Mouse (Mus musculus) layer of hippocampus, postnatal 14 days (tissue): ENCODE results near the gene Gbf1. TPM values are rescaled to one million over a fixed set of nuclear protein-coding genes. Genes with fewer than 3 reads are reported as not detected.
"Not testable (repeated sequence)": the region's sequence is repeated elsewhere in the genome, so short reads cannot be mapped to it uniquely, and the experiment has no call there.

ENCODE experiments used
- DNase-seq, 2 experiments: peaks; one replicate each; pipeline ENCODE4 v3.0.0; 2021 to 2022; ENCODE audit warnings: low spot score in 2 of 2, mixed read lengths in 1 of 2
- total RNA-seq, 2 experiments: library from RNA; stranded (reverse); gene quantifications; 2 replicates each; pipeline ENCODE4 v1.2.3; 2021

Gbf1 gene
- total RNA-seq, 2 experiments from 2014 or later, result 83.7 to 101 TPM

- no peak for DNase-seq
Measured at GRCm38 (mm10) chr19:46141091-46141490, 11.2 kb upstream of the Gbf1 start.

GRCm38 (mm10) chr19:46147511-46148371 lies 4.6 kb upstream of the Gbf1 start, which contains the start of gene Pitx3:
Gene Pitx3 (minus strand): TSS chr19:46148326.
- peak in 1 of 2 experiments; percentile 4 for DNase-seq

DNA sequence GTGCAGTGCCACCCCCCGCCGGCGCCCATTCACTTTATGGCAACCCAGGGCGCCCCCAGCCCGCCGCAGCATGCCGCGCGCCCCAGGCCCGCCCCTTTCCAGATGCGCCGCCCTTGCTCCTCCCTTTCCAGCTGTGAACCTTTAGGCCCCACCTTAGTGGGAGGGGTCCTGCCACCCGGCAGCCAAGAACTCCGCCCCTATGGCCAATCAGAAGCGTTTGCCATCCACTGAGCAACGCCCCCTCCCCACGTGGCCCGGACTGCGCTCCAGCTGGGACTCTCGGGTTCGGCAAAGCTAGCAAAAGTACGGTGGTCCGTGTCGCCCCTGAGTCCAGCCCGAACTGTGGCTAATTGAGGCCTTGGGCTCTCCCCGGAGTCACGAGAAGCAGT lies 3.9 kb upstream of the Gbf1 start:
- peak; percentile 42 to 64 for DNase-seq

DNA sequence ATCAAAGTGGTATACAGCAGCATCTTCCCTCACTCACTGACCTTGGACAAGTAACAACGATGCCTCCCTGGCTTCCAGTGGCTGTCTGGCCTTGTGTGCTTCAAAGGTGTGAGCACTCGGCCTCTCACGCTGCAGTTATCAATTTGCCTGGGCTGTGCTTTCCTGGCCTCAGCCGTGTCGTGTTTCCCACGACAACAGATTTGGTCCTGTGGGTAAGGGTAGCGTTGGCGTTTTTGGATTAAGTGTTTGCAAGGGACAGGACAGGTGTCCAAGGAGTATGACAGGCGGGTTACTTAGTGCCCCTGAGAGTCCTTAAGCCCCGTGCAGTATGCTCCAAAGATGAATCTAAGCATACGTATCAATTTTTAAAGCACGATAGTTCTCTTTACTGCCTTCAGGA lies 3.2 kb upstream of the Gbf1 start:
- no peak for DNase-seq

- DNase-seq, result no peak
Measured at GRCm38 (mm10) chr19:46165950-46166349, 13.6 kb downstream of the Gbf1 start.

- DNase-seq, result not testable (repeated sequence)
Measured at GRCm38 (mm10) chr19:46167169-46167568, 14.9 kb downstream of the Gbf1 start.

DNA sequence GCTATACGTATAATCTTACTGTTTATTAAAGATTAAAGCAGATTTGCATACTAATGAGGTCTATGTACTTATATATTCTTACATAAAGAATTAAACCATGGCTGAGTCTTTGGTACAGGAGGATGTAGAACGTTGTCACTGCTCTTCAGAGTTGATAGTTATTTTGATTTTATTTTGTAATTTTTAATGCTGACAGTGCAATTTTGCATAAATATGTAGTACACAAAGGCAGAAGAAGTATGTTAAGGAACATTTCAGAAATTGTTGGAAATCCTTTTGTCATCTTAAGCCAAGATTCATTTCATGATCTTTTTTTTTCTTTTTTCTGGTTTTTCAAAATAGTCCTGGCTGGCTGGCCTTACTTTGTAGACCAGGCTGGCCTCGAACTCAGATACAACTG lies 17.1 kb downstream of the Gbf1 start:
- no peak for DNase-seq

- DNase-seq, result no peak
Measured at GRCm38 (mm10) chr19:46169913-46170312, 17.6 kb downstream of the Gbf1 start.

GRCm38 (mm10) chr19:46172541-46172940 lies 20.2 kb downstream of the Gbf1 start:
- DNase-seq, result no peak

DNA sequence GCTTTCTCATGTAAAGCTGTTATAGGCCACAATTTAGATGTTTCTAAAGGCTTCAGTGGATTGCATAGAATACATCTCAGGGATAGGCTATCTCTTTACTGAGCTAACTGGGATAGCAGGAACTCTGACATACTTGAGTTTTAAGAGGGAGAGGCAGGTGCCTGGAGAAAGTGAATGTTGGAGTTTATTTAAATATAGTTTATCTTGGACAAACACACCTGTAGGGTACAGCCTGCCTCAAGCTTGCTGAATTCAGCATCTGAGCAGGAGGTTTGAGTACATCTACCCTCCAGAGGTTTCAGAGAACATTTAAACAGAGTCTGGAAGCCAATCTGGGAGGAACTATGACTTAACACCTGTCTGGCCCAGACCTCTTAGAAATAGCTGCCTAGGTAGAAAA lies 22.9 kb downstream of the Gbf1 start:
- no peak for DNase-seq

DNA sequence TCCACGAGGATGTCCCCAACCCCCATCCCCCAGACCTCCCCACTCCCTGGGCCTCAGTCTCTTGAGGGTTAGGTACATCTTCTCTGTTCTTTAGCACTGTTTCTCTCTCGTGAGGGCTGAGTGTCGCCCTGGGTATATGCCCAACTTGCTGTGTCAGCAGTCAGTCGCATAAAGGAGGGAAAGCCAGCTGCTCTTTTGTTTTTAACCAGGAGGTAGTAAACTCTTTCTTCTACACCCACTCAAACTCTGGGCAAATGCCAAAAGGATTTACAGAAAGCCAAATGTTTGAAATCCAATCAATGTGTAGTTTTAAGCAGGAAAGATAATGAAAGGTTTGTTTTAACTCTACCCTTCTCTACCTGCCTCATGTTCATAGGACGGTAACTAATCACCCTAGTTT lies 24.7 kb downstream of the Gbf1 start:
- DNase-seq, result no peak

DNA sequence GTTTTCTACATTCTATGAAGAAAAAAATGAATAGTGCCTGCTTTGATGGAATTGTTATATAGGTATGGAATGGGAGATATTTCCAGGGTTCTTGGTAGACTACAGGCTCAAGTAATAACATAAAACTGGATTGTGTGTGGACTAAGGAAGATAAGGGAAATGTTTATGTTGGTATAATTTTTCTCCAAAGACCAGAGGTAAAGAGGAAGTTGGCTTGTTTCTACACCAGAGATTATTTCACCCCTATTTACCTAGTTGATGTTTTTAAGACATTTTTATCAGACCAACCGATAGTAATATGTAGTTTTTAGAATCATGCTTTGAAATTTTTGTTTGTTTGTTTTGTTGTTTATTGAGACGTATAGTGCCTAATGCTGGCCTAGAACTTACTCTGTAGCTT lies 28.0 kb downstream of the Gbf1 start:
- DNase-seq, result no peak

- DNase-seq, result no peak
Measured at GRCm38 (mm10) chr19:46182241-46182640, 29.9 kb downstream of the Gbf1 start.

DNA sequence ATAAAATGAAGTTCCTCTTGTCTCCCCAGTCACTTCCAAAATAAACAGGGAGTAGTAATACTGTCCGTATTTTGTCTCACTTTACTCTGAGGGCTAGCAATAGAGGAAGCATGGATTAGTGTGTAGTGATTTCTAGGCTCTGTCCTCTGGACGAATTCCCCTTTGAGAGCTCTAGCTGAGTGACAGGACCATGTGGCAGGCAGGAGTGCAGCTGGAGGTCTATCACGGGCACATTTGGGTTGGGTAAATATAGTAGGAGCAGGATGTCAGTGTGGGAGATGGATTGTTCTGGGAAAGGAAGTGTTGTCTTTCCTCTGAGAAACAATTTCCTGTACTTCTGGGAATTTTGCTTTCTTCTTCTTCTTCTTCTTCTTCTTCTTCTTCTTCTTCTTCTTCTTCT lies 34.3 kb downstream of the Gbf1 start:
- DNase-seq, result peak; percentile 15 to 17

DNA sequence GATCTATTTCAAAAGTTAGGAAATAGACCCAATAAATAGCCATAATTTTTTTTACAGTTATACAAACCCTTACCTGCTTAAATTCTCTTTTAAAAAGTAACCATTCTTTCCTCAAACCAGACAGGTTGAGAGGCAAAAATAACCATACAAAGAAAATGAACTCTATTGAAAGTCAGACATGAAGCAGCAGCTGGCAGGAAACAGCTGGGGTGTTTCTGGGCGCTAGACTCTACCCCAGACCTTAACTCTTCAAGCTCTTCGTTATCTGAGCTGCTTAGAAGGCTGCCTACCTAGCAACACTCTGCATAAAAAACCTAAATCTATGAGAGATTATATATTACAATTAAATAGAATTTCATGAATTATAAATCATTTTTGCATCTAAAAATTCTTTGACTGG lies 34.9 kb downstream of the Gbf1 start:
- DNase-seq, result no peak

- DNase-seq, result no peak
Measured at GRCm38 (mm10) chr19:46198293-46198692, 46.0 kb downstream of the Gbf1 start.

GRCm38 (mm10) chr19:46198891-46199290 lies 46.6 kb downstream of the Gbf1 start:
- DNase-seq, result no peak

- DNase-seq, result no peak
Measured at GRCm38 (mm10) chr19:46204166-46204565, 51.9 kb downstream of the Gbf1 start.

DNA sequence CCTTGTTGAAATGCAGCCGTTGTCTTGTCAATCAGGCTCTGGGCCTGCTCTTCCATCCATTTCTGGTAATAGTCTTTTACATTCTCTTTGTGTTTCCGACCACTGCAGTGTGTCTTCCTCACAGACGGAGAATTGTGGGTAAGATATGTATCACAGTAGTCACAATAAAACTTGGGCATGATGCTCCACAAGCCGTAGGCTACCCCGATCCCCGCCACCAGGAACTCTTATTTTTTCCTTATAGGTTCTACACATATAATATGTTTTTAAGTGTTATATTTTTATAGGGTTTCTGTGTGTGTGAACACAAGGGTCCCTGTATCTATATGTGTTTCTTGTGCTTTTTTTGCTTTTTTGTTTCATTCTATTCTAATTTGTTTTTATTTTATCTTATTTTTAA lies 53.4 kb downstream of the Gbf1 start:
- DNase-seq, result no peak

DNA sequence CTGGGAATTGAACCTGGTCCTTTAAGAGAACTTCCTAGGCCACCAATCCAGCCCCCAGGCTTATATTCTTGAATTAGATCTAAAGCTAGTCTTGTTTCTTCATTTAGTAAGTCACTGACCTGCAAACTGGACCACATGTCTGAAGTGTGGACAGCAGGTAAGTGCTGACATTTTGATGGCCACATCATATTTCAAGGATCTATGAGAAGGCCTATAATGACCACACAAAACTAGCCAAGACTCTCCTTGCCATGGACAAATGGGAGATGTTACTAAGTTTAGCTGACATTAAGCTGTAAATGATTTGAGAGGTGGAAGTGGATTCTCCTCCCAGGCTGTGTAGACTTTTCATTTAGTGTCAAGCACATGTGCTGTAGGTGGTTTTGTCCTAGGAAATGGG lies 58.6 kb downstream of the Gbf1 start:
- no peak for DNase-seq

GRCm38 (mm10) chr19:46214541-46214940 lies 62.2 kb downstream of the Gbf1 start:
- DNase-seq, result no peak

- DNase-seq, result no peak
Measured at GRCm38 (mm10) chr19:46215401-46215800, 63.1 kb downstream of the Gbf1 start.

- no peak for DNase-seq
Measured at GRCm38 (mm10) chr19:46216716-46217115, 64.4 kb downstream of the Gbf1 start.
